Mouse (Mus musculus) hindbrain, embryonic 11.5 days (tissue): ENCODE measurements around the gene March4. TPM values are rescaled to one million over a fixed set of nuclear protein-coding genes. Genes with fewer than 3 reads are reported as not detected.

Experiments used
- ATAC-seq: fragments of 200-750 bp; cut with Nextera tagmentation; 2 replicates; pipeline ENCODE4 v1.8.0; 2017; ENCODE audit warnings: mild to moderate bottlenecking, moderate TSS enrichment, moderate library complexity; ENCODE audit not compliant: low FRiP score
- DNase-seq: peaks from one replicate; pipeline ENCODE4 v3.0.0-alpha.2; 2015; ENCODE audit warnings: low spot score
- H3K27ac ChIP-seq: fragments of 300-500 bp; sonication (generic); 2 replicates; pipeline ENCODE4 v1.5.1; 2014; ENCODE audit warnings: mild to moderate bottlenecking, low read depth, low read length
- H3K27me3 ChIP-seq: fragments of 300-500 bp; sonication (generic); 2 replicates; pipeline ENCODE4 v1.6.1; 2014; ENCODE audit warnings: mild to moderate bottlenecking, low read length, moderate library complexity, mixed read lengths; ENCODE audit not compliant: control insufficient read depth, insufficient read depth
- H3K36me3 ChIP-seq: fragments of 300-500 bp; sonication (generic); 2 replicates; pipeline ENCODE4 v1.6.1; 2014; ENCODE audit warnings: mild to moderate bottlenecking, low read length, moderate library complexity, mixed read lengths; ENCODE audit not compliant: control insufficient read depth, insufficient read depth
- H3K4me1 ChIP-seq: fragments of 300-500 bp; sonication (generic); replicated peaks from 2 replicates; pipeline ENCODE4 v1.6.1; 2014; ENCODE audit warnings: low read length, mixed read lengths; ENCODE audit not compliant: control insufficient read depth, insufficient read depth
- H3K4me2 ChIP-seq: fragments of 300-500 bp; sonication (generic); replicated peaks from 2 replicates; pipeline ENCODE4 v1.6.1; 2014; ENCODE audit warnings: mild to moderate bottlenecking, low read depth, low read length
- H3K4me3 ChIP-seq: fragments of 300-500 bp; sonication (generic); 2 replicates; pipeline ENCODE4 v1.5.1; 2014; ENCODE audit warnings: low read depth, low read length
- H3K9ac ChIP-seq: fragments of 300-500 bp; sonication (generic); 2 replicates; pipeline ENCODE4 v1.6.1; 2014; ENCODE audit warnings: low read depth, low read length
- H3K9me3 ChIP-seq: fragments of 300-500 bp; sonication (generic); 2 replicates; pipeline ENCODE4 v1.6.1; 2016; ENCODE audit warnings: low read length; ENCODE audit not compliant: control insufficient read depth
- WGBS: fragments of 180-500 bp; shearing (Covaris S2); extraction: QIAGEN DNeasy Blood & Tissue Kit; methylation state at CpG from one replicate; pipeline ENCODE4 v1.1.7; 2014; 5-methylcytosine and 5-hydroxymethylcytosine counted together
- polyA plus RNA-seq: library from polyadenylated mRNA; unstranded; fragments of >200 nt; fragmentation: Nextera tagmentation; extraction: Ambion mirVana; gene quantifications from 2 replicates; pipeline ENCODE4 v1.2.1, GENCODE M21; 2014

March4 gene
- polyA plus RNA-seq, 1 experiment from 2014 or later = 1.5 TPM

GRCm38 (mm10) chr1:72469075-72469474, 67.7 kb downstream of the March4 start:
- H3K4me3 ChIP-seq = no peak overlapping the region
- no peaks in the 10 kb centered on the region for H3K9me3 ChIP-seq
- ATAC-seq (no peak), DNase-seq (no peak)
- no peak overlapping the region for H3K9ac ChIP-seq
- no peak overlapping the region for H3K27ac ChIP-seq
- H3K4me1 ChIP-seq = no peaks in the 10 kb centered on the region
- H3K4me2 ChIP-seq = no peak overlapping the region
- no peaks in the 10 kb centered on the region for H3K36me3 ChIP-seq
- WGBS = 82% methylated on average over 2 of the region's 2 CpGs
- H3K27me3 ChIP-seq = no peaks in the 10 kb centered on the region

- DNase-seq = no peak
These were observed 68.2 kb downstream of the March4 start for GRCm38 (mm10) chr1:72468466-72469003.

GRCm38 (mm10) chr1:72464926-72465583, 71.7 kb downstream of the March4 start:
- no peak overlapping the region for H3K4me2 ChIP-seq
- DNase-seq (no peak), ATAC-seq (no peak)
- no peak overlapping the region for H3K4me3 ChIP-seq
- no peaks in the 10 kb centered on the region for H3K4me1 ChIP-seq
- H3K9ac ChIP-seq = no peak overlapping the region
- H3K36me3 ChIP-seq = no peaks in the 10 kb centered on the region
- 60% methylated on average over 12 of the region's 12 CpGs for WGBS
- H3K27me3 ChIP-seq = no peaks in the 10 kb centered on the region
- no peak overlapping the region for H3K27ac ChIP-seq
- H3K9me3 ChIP-seq = no peaks in the 10 kb centered on the region

More at GRCm38 (mm10) chr1:72468466-72469003, 68.2 kb downstream of the March4 start:
- no peak overlapping the region for H3K27ac ChIP-seq
- 75% methylated on average over 5 of the region's 5 CpGs for WGBS
- no peaks in the 10 kb centered on the region for H3K27me3 ChIP-seq
- H3K4me1 ChIP-seq = no peaks in the 10 kb centered on the region
- no peak for ATAC-seq
- no peak overlapping the region for H3K4me3 ChIP-seq
- no peak overlapping the region for H3K9ac ChIP-seq
- H3K9me3 ChIP-seq = no peaks in the 10 kb centered on the region
- no peaks in the 10 kb centered on the region for H3K36me3 ChIP-seq
- H3K4me2 ChIP-seq = no peak overlapping the region

DNA sequence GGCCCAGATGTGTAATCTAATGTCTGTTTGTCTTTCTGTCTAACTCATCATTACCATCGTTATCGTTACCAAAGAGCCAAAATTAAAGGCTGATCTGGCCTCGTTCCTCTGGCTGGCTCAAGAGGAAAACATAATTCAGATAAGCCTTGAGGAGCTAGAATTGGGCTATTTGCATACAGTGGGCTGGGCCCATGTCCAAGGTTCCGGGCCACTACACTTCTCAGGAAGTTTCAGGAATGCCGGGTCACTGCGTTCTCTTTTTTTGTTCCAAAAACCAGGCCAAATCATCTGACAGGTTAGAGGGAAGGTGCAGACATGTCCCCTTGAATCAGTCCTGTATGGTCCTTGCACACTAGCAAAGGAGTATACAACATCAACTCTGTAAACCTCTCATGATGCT, 74.2 kb downstream of the March4 start:
- H3K4me3 ChIP-seq = no peak overlapping the region
- 81% methylated on average over 6 of the region's 6 CpGs for WGBS
- H3K36me3 ChIP-seq = no peaks in the 10 kb centered on the region
- H3K9ac ChIP-seq = no peak overlapping the region
- ATAC-seq (no peak), DNase-seq (no peak)
- no peaks in the 10 kb centered on the region for H3K27me3 ChIP-seq
- H3K9me3 ChIP-seq = no peaks in the 10 kb centered on the region
- no peak overlapping the region for H3K4me2 ChIP-seq
- H3K27ac ChIP-seq = no peak overlapping the region
- H3K4me1 ChIP-seq = no peaks in the 10 kb centered on the region

DNA sequence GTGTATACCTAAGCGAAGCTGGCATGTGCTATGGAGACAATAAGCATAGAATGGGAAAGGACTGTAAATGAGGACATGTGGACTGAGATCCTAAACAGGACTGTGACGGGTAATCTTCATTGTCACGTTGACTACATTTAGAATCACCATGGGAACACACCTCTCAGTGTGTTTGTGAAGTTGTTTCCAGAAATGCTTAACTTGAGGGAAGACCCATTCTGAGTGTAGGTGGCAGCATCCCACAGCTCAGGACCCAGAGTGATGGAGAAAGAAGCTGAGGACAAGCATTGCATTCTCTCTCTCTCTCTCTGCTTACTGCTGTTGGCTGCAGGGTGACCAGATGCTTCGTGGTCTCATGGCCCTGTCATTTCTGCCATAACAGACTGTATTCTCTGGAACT, 79.1 kb downstream of the March4 start:
- Histone ChIP-seq H3K36me3 (no peaks in the 10 kb centered on the region), H3K4me3 (no peak overlapping the region), H3K27me3 (no peaks in the 10 kb centered on the region), H3K4me2 (no peak overlapping the region), H3K4me1 (no peaks in the 10 kb centered on the region), H3K27ac (no peak overlapping the region), H3K9ac (no peak overlapping the region), H3K9me3 (no peaks in the 10 kb centered on the region)
- no peak for ATAC-seq
- 88% methylated on average over 4 of the region's 4 CpGs for WGBS
- no peak for DNase-seq

GRCm38 (mm10) chr1:72455923-72456322, 80.8 kb downstream of the March4 start:
- H3K4me3 ChIP-seq = no peak overlapping the region
- peak overlapping the region; percentile 67 for H3K27ac ChIP-seq
- WGBS = 74% methylated on average over 4 of the region's 4 CpGs
- H3K4me1 ChIP-seq = no peaks in the 10 kb centered on the region
- H3K36me3 ChIP-seq = no peaks in the 10 kb centered on the region
- DNase-seq (peak; percentile 15), ATAC-seq (peak; percentile 68)
- no peak overlapping the region for H3K4me2 ChIP-seq
- no peak overlapping the region for H3K9ac ChIP-seq
- no peaks in the 10 kb centered on the region for H3K9me3 ChIP-seq
- H3K27me3 ChIP-seq = no peaks in the 10 kb centered on the region

DNA sequence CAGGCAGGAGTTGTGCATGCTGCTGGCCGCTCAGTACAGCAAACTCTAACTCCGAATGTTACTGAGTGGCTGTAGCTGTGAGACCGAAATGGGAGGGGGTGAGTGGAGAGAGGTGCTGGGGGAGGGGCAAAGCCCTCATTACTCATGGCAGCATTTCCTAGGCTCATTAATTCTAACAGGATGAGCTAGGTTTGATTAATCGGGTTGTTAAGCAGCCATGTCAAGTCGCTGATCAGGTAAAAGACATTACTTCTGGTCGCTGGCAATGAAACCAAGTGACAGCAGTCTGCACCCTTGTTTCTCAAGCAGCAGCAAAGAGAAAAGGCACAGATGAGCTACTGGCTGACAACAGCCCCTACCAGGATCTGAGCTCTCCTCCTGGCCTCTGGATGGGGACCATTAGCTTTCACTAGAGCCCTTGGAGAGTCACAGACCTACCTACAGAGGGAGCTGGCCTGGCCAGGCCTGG, 82.0 kb downstream of the March4 start:
- DNase-seq = peak; percentile 36
- H3K9ac ChIP-seq = no peak overlapping the region
- peak; percentile 77 for ATAC-seq
- H3K9me3 ChIP-seq = no peaks in the 10 kb centered on the region
- H3K4me2 ChIP-seq = no peak overlapping the region
- H3K27ac ChIP-seq = peak overlapping the region; percentile 65
- no peaks in the 10 kb centered on the region for H3K27me3 ChIP-seq
- WGBS = 63% methylated on average over 6 of the region's 6 CpGs
- no peak overlapping the region for H3K4me3 ChIP-seq
- no peaks in the 10 kb centered on the region for H3K4me1 ChIP-seq
- H3K36me3 ChIP-seq = no peaks in the 10 kb centered on the region

DNA sequence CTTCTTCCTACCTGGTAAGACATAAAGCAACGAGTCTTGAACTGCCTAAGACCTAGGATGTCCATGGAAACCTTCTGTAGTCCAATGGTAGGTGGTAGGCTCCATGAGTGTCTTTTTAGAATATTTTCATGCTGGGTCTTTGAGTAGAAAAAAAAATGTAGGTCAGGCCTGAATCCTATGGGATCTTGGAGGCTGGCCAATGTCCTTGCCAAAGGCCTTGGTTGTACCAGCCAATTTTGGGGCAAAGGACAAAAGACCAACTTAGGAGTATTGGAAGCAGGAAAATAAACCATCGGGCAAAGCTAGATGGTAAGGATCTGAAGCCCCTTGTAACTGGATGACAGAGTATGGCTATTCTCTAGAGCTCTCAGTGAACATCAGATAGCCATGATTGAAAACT, 83.9 kb downstream of the March4 start:
- H3K36me3 ChIP-seq = no peaks in the 10 kb centered on the region
- no peaks in the 10 kb centered on the region for H3K4me1 ChIP-seq
- H3K27ac ChIP-seq = no peak overlapping the region
- DNase-seq (no peak), ATAC-seq (no peak)
- no peak overlapping the region for H3K4me3 ChIP-seq
- WGBS = 84% methylated on average over 2 of the region's 2 CpGs
- H3K9me3 ChIP-seq = no peaks in the 10 kb centered on the region
- H3K27me3 ChIP-seq = no peaks in the 10 kb centered on the region
- no peak overlapping the region for H3K4me2 ChIP-seq
- H3K9ac ChIP-seq = no peak overlapping the region

DNA sequence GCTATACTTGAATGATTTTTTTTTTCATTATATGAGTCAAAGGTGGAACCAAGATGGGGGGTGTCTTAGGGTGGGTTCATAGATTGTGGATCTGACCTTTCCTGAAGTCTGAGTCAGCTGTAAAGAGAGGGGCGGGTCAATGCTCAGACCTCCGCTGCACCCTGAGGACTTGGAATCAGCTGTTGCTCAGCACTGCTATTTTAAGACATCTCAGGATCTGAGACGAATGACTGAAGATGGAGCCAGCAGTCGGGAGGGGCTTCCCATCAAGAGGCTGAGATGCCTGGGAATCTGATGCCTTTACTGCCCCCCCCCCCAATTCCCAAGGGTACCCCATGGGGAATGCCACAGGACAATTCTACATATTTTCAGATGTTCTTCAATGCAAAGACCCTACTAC, 85.9 kb downstream of the March4 start:
- no peaks in the 10 kb centered on the region for H3K36me3 ChIP-seq
- ATAC-seq = no peak
- 73% methylated on average over 4 of the region's 4 CpGs for WGBS
- no peak overlapping the region for H3K4me2 ChIP-seq
- no peak for DNase-seq
- no peak overlapping the region for H3K4me3 ChIP-seq
- H3K4me1 ChIP-seq = no peaks in the 10 kb centered on the region
- no peak overlapping the region for H3K27ac ChIP-seq
- no peak overlapping the region for H3K9ac ChIP-seq
- no peaks in the 10 kb centered on the region for H3K9me3 ChIP-seq
- no peaks in the 10 kb centered on the region for H3K27me3 ChIP-seq
